ENCODE assay signal across 1 mouse cellular context in the genomic region with DNA sequence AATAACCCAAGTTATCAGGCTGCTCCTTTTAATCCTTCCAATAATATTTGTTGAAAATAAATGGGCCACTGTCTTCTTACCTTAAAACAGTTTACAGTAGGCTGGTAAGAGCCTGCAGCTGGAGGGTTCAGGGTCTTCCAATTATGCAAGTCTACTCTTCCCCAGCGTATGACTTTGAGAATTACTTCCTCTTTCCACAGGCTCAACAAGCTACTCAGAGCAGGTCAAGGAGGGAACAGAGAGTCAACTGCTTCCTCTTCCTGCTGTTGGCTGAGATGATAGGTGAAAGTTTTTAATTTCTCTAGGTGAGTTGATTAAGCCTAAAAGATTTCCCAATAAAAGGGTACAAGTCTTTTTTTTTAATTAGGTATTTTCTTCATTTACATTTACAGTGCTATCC.
TF ChIP-seq lines count a peak whose summit lies in the region.

No protein-coding gene starts in this region.

TF ChIP-seq in CH12.LX, 34 proteins besides CTCF, POLR2A, EP300 and RAD21 (continued from another document):
- TF ChIP-seq PAX5 (IDR thresholded peaks at IDR 0.05; ENCODE audit: low read length) (no peak), TBP (conservative IDR thresholded peaks at IDR 0.05; ENCODE audit: low read depth, low read length) (0 out of 2 replicates have a peak, but pooled peaks have one; percentile 45), UBTF (IDR thresholded peaks at IDR 0.05; ENCODE audit: low read depth, low read length) (no peak), POLR2AphosphoS2 (IDR thresholded peaks at IDR 0.05; ENCODE audit: low read depth, low read length) (no peak), IRF4 (IDR thresholded peaks at IDR 0.05; ENCODE audit: low read depth, low read length) (peak; percentile 85), NELFE (IDR thresholded peaks at IDR 0.05; ENCODE audit: low read depth, low read length) (no peak), USF1 (IDR thresholded peaks at IDR 0.05; ENCODE audit: low read depth, low read length) (no peak), CHD1 (IDR thresholded peaks at IDR 0.05; ENCODE audit: low read depth, low read length) (no peak), KAT2A (IDR thresholded peaks at IDR 0.05; ENCODE audit: insufficient replicate concordance, low read length) (no peak), MEF2A (IDR thresholded peaks at IDR 0.05; ENCODE audit: borderline replicate concordance, low read depth, low read length) (no peak), ELF1 (IDR thresholded peaks at IDR 0.05; ENCODE audit: low read depth, low read length) (peak; percentile 80), SIN3A (IDR thresholded peaks at IDR 0.05; ENCODE audit: low read length) (peak; percentile 45; the same call in 1 of the 2 replicates), ETS1 (conservative IDR thresholded peaks at IDR 0.05; ENCODE audit: low read depth, low read length) (peak; percentile 53), ZC3H11A (IDR thresholded peaks at IDR 0.05; ENCODE audit: low read depth, low read length) (no peak), MAFK (IDR thresholded peaks at IDR 0.05; ENCODE audit: insufficient replicate concordance, low read length) (no peak), MAZ (IDR thresholded peaks at IDR 0.05; ENCODE audit: low read depth, low read length) (0 out of 2 replicates have a peak, but pooled peaks have one; percentile 34)
TF ChIP-seq in CH12.LX: peak in this region for 14.
